Mouse (Mus musculus): ENCODE measurements at regions not wholly inside any gene's neighbourhood (a gene's known extent, or its start where the extent isn't known, plus 50 kb on each side); places are given as distances from the start of the nearest gene placed in this dataset.

- H3K79me2 ChIP-seq (replicated peaks; ENCODE audit: control insufficient read depth, extremely low read depth, insufficient read depth, poor library complexity, severe bottlenecking) = no peaks in the 10 kb centered on the region
- H3K9ac ChIP-seq (ENCODE audit: insufficient read depth, low read depth) = no peak overlapping the region
- H3K9me3 ChIP-seq (replicated peaks; ENCODE audit: low read length) = peaks cover 2% of the 10 kb centered on the region
- H3K4me2 ChIP-seq (ENCODE audit: insufficient read depth, low read depth, poor library complexity, severe bottlenecking) = no peak overlapping the region
- H3K36me3 ChIP-seq (replicated peaks in 1 of 2; ENCODE audit: control insufficient read depth in 1 of 2, insufficient read depth in 1 of 2, low read length in 1 of 2) = no peaks in the 10 kb centered on the region
- H3K27me3 ChIP-seq (replicated peaks) = no peaks in the 10 kb centered on the region
- DNase-seq (ENCODE audit: extremely low read depth) = no peak
- TF ChIP-seq RCOR1 (conservative IDR thresholded peaks at IDR 0.05; ENCODE audit: low read depth, low read length) = no peak
- no peak for TF ChIP-seq MAZ (IDR thresholded peaks at IDR 0.05; ENCODE audit: low read depth, low read length)
- TF ChIP-seq NELFE (IDR thresholded peaks at IDR 0.05; ENCODE audit: low read depth, low read length) = no peak
- no peak for TF ChIP-seq MAFK (IDR thresholded peaks at IDR 0.05; ENCODE audit: insufficient replicate concordance, low read length)
- TF ChIP-seq RAD21 (IDR thresholded peaks at IDR 0.05; ENCODE audit: low read depth, low read length) = no peak
- TF ChIP-seq ZMIZ1 (IDR thresholded peaks at IDR 0.05; ENCODE audit: low read depth, low read length) = no peak
- no peak for TF ChIP-seq IRF4 (IDR thresholded peaks at IDR 0.05; ENCODE audit: low read depth, low read length)
- TF ChIP-seq UBTF (IDR thresholded peaks at IDR 0.05; ENCODE audit: low read depth, low read length) = no peak
- TF ChIP-seq CHD1 (IDR thresholded peaks at IDR 0.05; ENCODE audit: low read depth, low read length) = no peak
- TF ChIP-seq ELF1 (IDR thresholded peaks at IDR 0.05; ENCODE audit: low read depth, low read length) = no peak
- no peak for TF ChIP-seq TCF12 (IDR thresholded peaks at IDR 0.05; ENCODE audit: low read depth, low read length)
- TF ChIP-seq SMC3 (IDR thresholded peaks at IDR 0.05; ENCODE audit: low read depth, low read length) = no peak
- TF ChIP-seq KAT2A (IDR thresholded peaks at IDR 0.05; ENCODE audit: insufficient replicate concordance, low read length) = no peak
- TF ChIP-seq EP300 (IDR thresholded peaks at IDR 0.05; ENCODE audit: low read length) = no peak
- TF ChIP-seq JUND (conservative IDR thresholded peaks at IDR 0.05; ENCODE audit: low read depth, low read length) = no peak
- no peak for TF ChIP-seq ZKSCAN1 (IDR thresholded peaks at IDR 0.05; ENCODE audit: borderline replicate concordance, low read depth, low read length)
- TF ChIP-seq SIN3A (IDR thresholded peaks at IDR 0.05; ENCODE audit: low read length) = no peak
- no peak for TF ChIP-seq CHD2 (IDR thresholded peaks at IDR 0.05; ENCODE audit: low read length)
- TF ChIP-seq USF2 (conservative IDR thresholded peaks at IDR 0.05; ENCODE audit: low read depth, low read length) = no peak
- H3K4me1 ChIP-seq (ENCODE audit: control insufficient read depth in 1 of 2, insufficient read depth in 2 of 2) = 0 out of 4 replicates have a peak, but pooled peaks cover 0 to 4% of the 10 kb centered on the region in 2 experiments
- dilution Hi-C loops (cut with MboI; ENCODE audit: extremely low pct_ligation_motif_present, extremely low pct_unique_long_range_greater_than_20kb, low sequenced_read_pairs) (no loop called here), in situ Hi-C loops (cut with MboI; ENCODE audit: low pct_ligation_motif_present, low pct_unique_long_range_greater_than_20kb, low sequenced_read_pairs) (loop anchor here (25.0 kb wide), 1 partner anchor 667 kb away; no protein-coding TSS in a partner anchor)
- H3K4me3 ChIP-seq (replicated peaks in 1 of 3; ENCODE audit: low read depth in 2 of 3, low read length in 2 of 3, poor library complexity in 1 of 3) = no peak overlapping the region
- H3K27ac ChIP-seq (ENCODE audit: insufficient read depth, low read depth) = no peak overlapping the region
Measured at GRCm38 (mm10) chr1:137204371-137204770, 244.1 kb upstream of the Nr5a2 start.

GRCm38 (mm10) chr1:137203512-137203911 lies 243.3 kb upstream of the Nr5a2 start:
- in situ Hi-C loops (cut with MboI; ENCODE audit: low pct_ligation_motif_present, low pct_unique_long_range_greater_than_20kb, low sequenced_read_pairs) = loop anchor here (25.0 kb wide), 1 partner anchor 666 kb away; no protein-coding TSS in a partner anchor
- dilution Hi-C loops (cut with MboI; ENCODE audit: extremely low pct_ligation_motif_present, extremely low pct_unique_long_range_greater_than_20kb, low sequenced_read_pairs) = no loop called here
- Histone ChIP-seq H3K9ac (ENCODE audit: insufficient read depth, low read depth) (no peak overlapping the region; the same call in 1 of the 2 replicates), H3K79me2 (replicated peaks; ENCODE audit: control insufficient read depth, extremely low read depth, insufficient read depth, poor library complexity, severe bottlenecking) (no peaks in the 10 kb centered on the region), H3K27ac (ENCODE audit: insufficient read depth, low read depth) (no peak overlapping the region), H3K4me2 (ENCODE audit: insufficient read depth, low read depth, poor library complexity, severe bottlenecking) (peak overlapping the region; percentile 80), H3K9me3 (replicated peaks; ENCODE audit: low read length) (peaks cover 2% of the 10 kb centered on the region), H3K4me1 (ENCODE audit: control insufficient read depth in 1 of 2, insufficient read depth in 2 of 2) (0 out of 4 replicates have a peak, but pooled peaks cover 0 to 4% of the 10 kb centered on the region in 2 experiments), H3K36me3 (replicated peaks in 1 of 2; ENCODE audit: control insufficient read depth in 1 of 2, insufficient read depth in 1 of 2, low read length in 1 of 2) (no peaks in the 10 kb centered on the region), H3K4me3 (replicated peaks in 1 of 3; ENCODE audit: low read depth in 2 of 3, low read length in 2 of 3, poor library complexity in 1 of 3) (peak overlapping the region; percentile 27 to 57 (median 31)), H3K27me3 (replicated peaks) (no peaks in the 10 kb centered on the region)
- no peak for TF ChIP-seq IRF4 (IDR thresholded peaks at IDR 0.05; ENCODE audit: low read depth, low read length)
- TF ChIP-seq JUN (IDR thresholded peaks at IDR 0.05; ENCODE audit: insufficient read depth, low read depth, low read length) = no peak
- no peak for TF ChIP-seq EP300 (IDR thresholded peaks at IDR 0.05; ENCODE audit: low read length)
- TF ChIP-seq E2F4 (IDR thresholded peaks at IDR 0.05; ENCODE audit: insufficient replicate concordance, low read depth, low read length) = no peak
- TF ChIP-seq MAX (IDR thresholded peaks at IDR 0.05; ENCODE audit: low read length) = no peak
- TF ChIP-seq MAFK (IDR thresholded peaks at IDR 0.05; ENCODE audit: insufficient replicate concordance, low read length) = 0 out of 2 replicates have a peak, but pooled peaks have one; percentile 38
- TF ChIP-seq JUND (conservative IDR thresholded peaks at IDR 0.05; ENCODE audit: low read depth, low read length) = no peak
- DNase-seq (ENCODE audit: extremely low read depth) = peak; percentile 33
